Mouse (Mus musculus): ENCODE measurements around the gene Ly6g6c. TPM values are rescaled to one million over a fixed set of nuclear protein-coding genes. Genes with fewer than 3 reads are reported as not detected.

The Ly6g6c gene
- total RNA-seq, 2 experiments from 2014 or later: 0.56 TPM; not detected in 1

GRCm38 (mm10) chr17:35115046-35116019 lies 50.1 kb downstream of the Ly6g6c start, which contains the start of gene Ly6g5b:
TSS of gene Ly6g5b (minus strand) at chr17:35115428.
- DNase-seq: peak; percentile 18 to 61

Other genes starting within 250 kb of the Ly6g6c start
- gene Stk19, start 228.4 kb upstream of the Ly6g6c start, total RNA-seq (2021): 10 to 100 TPM; 35.8 to 57.5 TPM
- gene Dxo, start 228.4 kb upstream of the Ly6g6c start, total RNA-seq (2021): 10 to 100 TPM; 66.9 to 67.3 TPM
- 10 to 100 TPM; 59.5 to 59.9 TPM for gene Skiv2l, start 215.2 kb upstream of the Ly6g6c start, total RNA-seq (2021)
- 10 to 100 TPM; 52.6 to 53.4 TPM for gene Nelfe, start 215.0 kb upstream of the Ly6g6c start, total RNA-seq (2021)
- gene Cfb, start 202.9 kb upstream of the Ly6g6c start, total RNA-seq (2021): 10 to 100 TPM; 11.4 to 20.9 TPM
- gene Zbtb12, start 185.9 kb upstream of the Ly6g6c start, total RNA-seq (2021): 10 to 100 TPM; 10.4 to 17.4 TPM
- not detected for gene Gm20547, start 183.3 kb upstream of the Ly6g6c start, total RNA-seq (2021)
- gene C2, start 167.1 kb upstream of the Ly6g6c start, total RNA-seq (2021): 100 to 1,000 TPM in 1 of 2 experiments, 10 to 100 TPM in 1; 85.2 to 119 TPM
- 100 to 1,000 TPM; 124 to 143 TPM for gene Ehmt2, start 166.9 kb upstream of the Ly6g6c start, total RNA-seq (2021)
- 1 to 10 TPM in 1 of 2 experiments, under 1 TPM in 1; 0.83 to 1.7 TPM for gene Slc44a4, start 150.9 kb upstream of the Ly6g6c start, total RNA-seq (2021)
- gene Neu1, start 134.1 kb upstream of the Ly6g6c start, total RNA-seq (2021): 10 to 100 TPM; 25.4 to 27.4 TPM
- gene Hspa1b, start 106.2 kb upstream of the Ly6g6c start, total RNA-seq (2021): 100 to 1,000 TPM in 1 of 2 experiments, 10 to 100 TPM in 1; 80.1 to 206 TPM
- not detected for gene Gm20481, start 95.5 kb upstream of the Ly6g6c start, total RNA-seq (2021)
- 10 to 100 TPM; 36.0 to 86.1 TPM for gene Hspa1a, start 93.2 kb upstream of the Ly6g6c start, total RNA-seq (2021)
- under 1 TPM; 0.20 to 0.36 TPM for gene Hspa1l, start 92.7 kb upstream of the Ly6g6c start, total RNA-seq (2021)
- gene Lsm2, start 83.5 kb upstream of the Ly6g6c start, total RNA-seq (2021): 10 to 100 TPM; 35.2 to 35.5 TPM
- gene Vars, start 64.4 kb upstream of the Ly6g6c start, total RNA-seq (2021): 10 to 100 TPM; 61.5 to 62.9 TPM
- under 1 TPM; 0.53 to 0.59 TPM for gene Vwa7, start 48.8 kb upstream of the Ly6g6c start, total RNA-seq (2021)
- gene Sapcd1, start 37.4 kb upstream of the Ly6g6c start, total RNA-seq (2021): 1 to 10 TPM in 1 of 2 experiments, under 1 TPM in 1; 0.82 to 1.3 TPM
- 1 to 10 TPM in 1 of 2 experiments, under 1 TPM in 1; 0.95 to 1.6 TPM for gene Msh5, start 18.6 kb upstream of the Ly6g6c start, total RNA-seq (2021)
- gene Clic1, start 15.4 kb upstream of the Ly6g6c start, total RNA-seq (2021): 100 to 1,000 TPM in 1 of 2 experiments, 10 to 100 TPM in 1; 83.6 to 109 TPM
- gene Ddah2, start 6.4 kb upstream of the Ly6g6c start, total RNA-seq (2021): 10 to 100 TPM; 16.1 to 18.2 TPM
- not detected for gene Mpig6b, start 796 bp downstream of the Ly6g6c start, total RNA-seq (2021)
- gene Ly6g6e, start 11.5 kb downstream of the Ly6g6c start, total RNA-seq (2021): under 1 TPM in 1 of 2 experiments, not detected in 1; 0.50 TPM
- gene Ly6g6d, start 12.7 kb downstream of the Ly6g6c start, total RNA-seq (2021): under 1 TPM in 1 of 2 experiments, not detected in 1; 0.43 TPM
- not detected for gene Ly6g6f, start 20.2 kb downstream of the Ly6g6c start, total RNA-seq (2021)
- gene Abhd16a, start 23.9 kb downstream of the Ly6g6c start, total RNA-seq (2021): 10 to 100 TPM; 73.9 to 89.4 TPM
- gene Ly6g5c, start 42.9 kb downstream of the Ly6g6c start, total RNA-seq (2021): not detected
- under 1 TPM; 0.26 to 0.43 TPM for gene Ly6g5b, start 50.0 kb downstream of the Ly6g6c start, total RNA-seq (2021)
- 10 to 100 TPM; 11.1 to 12.1 TPM for gene Gpank1, start 56.1 kb downstream of the Ly6g6c start, total RNA-seq (2021)
- 100 to 1,000 TPM; 207 to 209 TPM for gene Csnk2b, start 56.7 kb downstream of the Ly6g6c start, total RNA-seq (2021)
- gene D17H6S53E, start 61.0 kb downstream of the Ly6g6c start, total RNA-seq (2021): 10 to 100 TPM; 25.0 to 29.5 TPM
- gene Apom, start 66.7 kb downstream of the Ly6g6c start, total RNA-seq (2021): not detected
- gene Bag6, start 69.8 kb downstream of the Ly6g6c start, total RNA-seq (2021): 100 to 1,000 TPM; 372 to 389 TPM
- gene Prrc2a, start 99.5 kb downstream of the Ly6g6c start, total RNA-seq (2021): 100 to 1,000 TPM; 212 to 261 TPM
- gene Aif1, start 110.7 kb downstream of the Ly6g6c start, total RNA-seq (2021): 1 to 10 TPM; 3.8 to 4.4 TPM
- 1 to 10 TPM; 4.4 to 4.8 TPM for gene Lst1, start 123.1 kb downstream of the Ly6g6c start, total RNA-seq (2021)
- gene Ltb, start 129.1 kb downstream of the Ly6g6c start, total RNA-seq (2021): 1 to 10 TPM in 1 of 2 experiments, under 1 TPM in 1; 0.89 to 6.6 TPM
- under 1 TPM; 0.23 to 0.36 TPM for gene Tnf, start 136.6 kb downstream of the Ly6g6c start, total RNA-seq (2021)
- gene Lta, start 140.0 kb downstream of the Ly6g6c start, total RNA-seq (2021): under 1 TPM; 0.36 to 0.40 TPM
- not detected for gene Gm16181, start 155.4 kb downstream of the Ly6g6c start, total RNA-seq (2021)
- 1 to 10 TPM; 4.8 to 6.7 TPM for gene Atp6v1g2, start 168.3 kb downstream of the Ly6g6c start, total RNA-seq (2021)
- 10 to 100 TPM; 15.5 to 20.1 TPM for gene Nfkbil1, start 170.4 kb downstream of the Ly6g6c start, total RNA-seq (2021)
- gene Ddx39b, start 176.4 kb downstream of the Ly6g6c start, total RNA-seq (2021): 100 to 1,000 TPM; 199 to 225 TPM
- 100 to 1,000 TPM; 170 to 266 TPM for gene H2-D1, start 197.3 kb downstream of the Ly6g6c start, total RNA-seq (2021)